Mouse (Mus musculus): ENCODE data around the gene Elob. TPM values are rescaled to one million over a fixed set of nuclear protein-coding genes. Genes with fewer than 3 reads are reported as not detected.

The Elob gene
- polyA plus RNA-seq, 1 experiment from 2014 or later = 1,105 TPM

GRCm38 (mm10) chr17:23819235-23819634, 9.7 kb downstream of the Elob start:
- H3K9me3 ChIP-seq (ENCODE audit: control insufficient read depth, low read length) = peaks cover 21% of the 10 kb centered on the region
- 98% methylated on average over 25 of the region's 25 CpGs for WGBS

DNA sequence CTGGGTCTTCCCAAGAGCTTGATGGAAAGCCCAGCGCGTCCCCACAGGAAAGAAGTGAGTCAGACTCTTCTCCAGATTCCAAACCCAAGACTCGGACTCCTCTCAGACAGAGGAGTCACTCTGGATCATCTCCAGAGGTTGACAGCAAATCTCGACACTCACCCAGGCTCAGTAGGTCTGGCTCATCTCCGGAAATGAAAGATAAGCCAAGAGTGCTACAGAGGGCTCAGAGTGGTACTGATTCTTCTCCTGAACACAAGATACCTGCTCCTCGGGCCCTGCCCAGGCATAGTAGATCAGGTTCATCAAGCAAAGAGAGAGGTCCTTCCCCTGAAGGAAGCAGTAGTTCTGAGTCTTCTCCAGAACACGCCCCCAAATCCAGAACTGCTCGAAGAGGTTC, 10.4 kb downstream of the Elob start:
- DNase-seq (ENCODE audit: low spot score) = no peak
- no peak overlapping the region for H3K27ac ChIP-seq (ENCODE audit: low read depth)
- H3K9ac ChIP-seq (ENCODE audit: low read length) = no peak overlapping the region
- peaks cover 21% of the 10 kb centered on the region for H3K9me3 ChIP-seq (ENCODE audit: control insufficient read depth, low read length)
- H3K4me3 ChIP-seq (ENCODE audit: low read depth, low read length) = no peak overlapping the region
- no peak for ATAC-seq (replicated peaks; ENCODE audit: low FRiP score, low TSS enrichment, low read depth)
- H3K4me1 ChIP-seq (replicated peaks; ENCODE audit: control insufficient read depth, insufficient read depth, low read length) = no peaks in the 10 kb centered on the region
- no peak overlapping the region for H3K4me2 ChIP-seq (ENCODE audit: low read length)
- H3K27me3 ChIP-seq (replicated peaks; ENCODE audit: control insufficient read depth, insufficient read depth, low read length) = no peaks in the 10 kb centered on the region
- WGBS = 98% methylated on average over 8 of the region's 8 CpGs
- H3K36me3 ChIP-seq (ENCODE audit: control insufficient read depth, insufficient read depth, low read length) = peaks cover 100% of the 10 kb centered on the region

More at GRCm38 (mm10) chr17:23819235-23819634, 9.7 kb downstream of the Elob start:
- no peak for DNase-seq (ENCODE audit: low spot score)
- no peaks in the 10 kb centered on the region for H3K27me3 ChIP-seq (replicated peaks; ENCODE audit: control insufficient read depth, insufficient read depth, low read length)
- H3K9ac ChIP-seq (ENCODE audit: low read length) = no peak overlapping the region
- no peak for ATAC-seq (replicated peaks; ENCODE audit: low FRiP score, low TSS enrichment, low read depth)
- no peaks in the 10 kb centered on the region for H3K4me1 ChIP-seq (replicated peaks; ENCODE audit: control insufficient read depth, insufficient read depth, low read length)
- no peak overlapping the region for H3K4me3 ChIP-seq (ENCODE audit: low read depth, low read length)
- H3K36me3 ChIP-seq (ENCODE audit: control insufficient read depth, insufficient read depth, low read length) = peaks cover 100% of the 10 kb centered on the region
- H3K27ac ChIP-seq (ENCODE audit: low read depth) = no peak overlapping the region
- no peak overlapping the region for H3K4me2 ChIP-seq (ENCODE audit: low read length)

- Histone ChIP-seq H3K36me3 (ENCODE audit: control insufficient read depth, insufficient read depth, low read length) (peaks cover 100% of the 10 kb centered on the region), H3K4me1 (replicated peaks; ENCODE audit: control insufficient read depth, insufficient read depth, low read length) (no peaks in the 10 kb centered on the region), H3K9ac (ENCODE audit: low read length) (no peak overlapping the region), H3K27ac (ENCODE audit: low read depth) (no peak overlapping the region), H3K9me3 (ENCODE audit: control insufficient read depth, low read length) (peaks cover 21% of the 10 kb centered on the region), H3K27me3 (replicated peaks; ENCODE audit: control insufficient read depth, insufficient read depth, low read length) (no peaks in the 10 kb centered on the region), H3K4me3 (ENCODE audit: low read depth, low read length) (no peak overlapping the region), H3K4me2 (ENCODE audit: low read length) (no peak overlapping the region)
- 98% methylated on average over 16 of the region's 16 CpGs for WGBS
- ATAC-seq (replicated peaks; ENCODE audit: low FRiP score, low TSS enrichment, low read depth) = no peak
- DNase-seq (ENCODE audit: low spot score) = no peak
Observed at GRCm38 (mm10) chr17:23815641-23816040, 13.3 kb downstream of the Elob start.

GRCm38 (mm10) chr17:23807918-23808317, 21.0 kb downstream of the Elob start:
- DNase-seq (ENCODE audit: low spot score) (no peak), ATAC-seq (replicated peaks; ENCODE audit: low FRiP score, low TSS enrichment, low read depth) (no peak)
- WGBS = 88% methylated on average over 3 of the region's 3 CpGs
- Histone ChIP-seq H3K4me2 (ENCODE audit: low read length) (no peak overlapping the region), H3K9ac (ENCODE audit: low read length) (no peak overlapping the region), H3K4me3 (ENCODE audit: low read depth, low read length) (no peak overlapping the region), H3K27ac (ENCODE audit: low read depth) (no peak overlapping the region), H3K9me3 (ENCODE audit: control insufficient read depth, low read length) (no peaks in the 10 kb centered on the region), H3K4me1 (replicated peaks; ENCODE audit: control insufficient read depth, insufficient read depth, low read length) (peaks cover 20% of the 10 kb centered on the region), H3K27me3 (replicated peaks; ENCODE audit: control insufficient read depth, insufficient read depth, low read length) (no peaks in the 10 kb centered on the region), H3K36me3 (ENCODE audit: control insufficient read depth, insufficient read depth, low read length) (peaks cover 63% of the 10 kb centered on the region)

GRCm38 (mm10) chr17:23806867-23807266, 22.1 kb downstream of the Elob start:
- 74% methylated on average over 25 of the region's 25 CpGs for WGBS
- H3K27ac ChIP-seq (ENCODE audit: low read depth) = no peak overlapping the region
- H3K4me1 ChIP-seq (replicated peaks; ENCODE audit: control insufficient read depth, insufficient read depth, low read length) = peaks cover 20% of the 10 kb centered on the region
- no peak overlapping the region for H3K4me2 ChIP-seq (ENCODE audit: low read length)
- H3K27me3 ChIP-seq (replicated peaks; ENCODE audit: control insufficient read depth, insufficient read depth, low read length) = no peaks in the 10 kb centered on the region
- H3K36me3 ChIP-seq (ENCODE audit: control insufficient read depth, insufficient read depth, low read length) = peaks cover 53% of the 10 kb centered on the region
- no peak overlapping the region for H3K4me3 ChIP-seq (ENCODE audit: low read depth, low read length)
- no peak overlapping the region for H3K9ac ChIP-seq (ENCODE audit: low read length)
- ATAC-seq (replicated peaks; ENCODE audit: low FRiP score, low TSS enrichment, low read depth) (no peak), DNase-seq (ENCODE audit: low spot score) (no peak)
- H3K9me3 ChIP-seq (ENCODE audit: control insufficient read depth, low read length) = no peaks in the 10 kb centered on the region

DNA sequence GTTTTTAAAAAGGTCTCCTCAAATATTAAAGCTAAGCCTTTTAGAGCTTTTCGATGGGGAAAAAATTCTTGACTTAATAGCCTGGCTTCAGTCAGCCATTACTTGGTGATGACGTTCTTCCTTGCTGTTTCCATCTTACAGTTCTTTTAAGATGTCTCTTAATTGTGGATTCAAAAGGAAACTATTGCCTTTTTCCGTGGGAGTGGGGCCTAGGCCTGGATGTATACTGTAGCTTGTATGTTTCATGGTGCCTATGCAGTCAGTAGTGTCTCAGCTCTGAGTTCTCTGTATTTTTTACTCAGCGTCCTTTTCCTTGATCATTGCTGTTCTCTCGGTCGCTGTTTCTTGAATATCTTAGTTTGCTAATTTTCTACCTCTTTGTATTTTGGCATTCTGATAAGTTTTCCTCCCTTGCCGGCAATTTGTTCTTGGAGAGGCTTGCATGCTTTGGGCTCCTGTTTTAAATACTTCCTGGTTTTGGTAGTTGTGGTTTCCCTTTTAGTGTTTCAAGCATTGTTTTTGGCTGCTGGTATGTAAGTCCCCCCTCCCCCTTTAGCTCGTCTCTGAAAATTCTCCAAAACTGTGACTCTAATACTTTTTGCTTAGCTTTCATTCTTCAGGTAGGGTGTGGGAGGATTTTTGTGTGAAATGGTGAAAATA, 24.4 kb downstream of the Elob start:
- Histone ChIP-seq H3K4me3 (ENCODE audit: low read depth, low read length) (peak overlapping the region; percentile 99), H3K36me3 (ENCODE audit: control insufficient read depth, insufficient read depth, low read length) (peaks cover 30% of the 10 kb centered on the region), H3K4me2 (ENCODE audit: low read length) (peak overlapping the region; percentile 87), H3K9me3 (ENCODE audit: control insufficient read depth, low read length) (no peaks in the 10 kb centered on the region), H3K27ac (ENCODE audit: low read depth) (no peak overlapping the region), H3K27me3 (replicated peaks; ENCODE audit: control insufficient read depth, insufficient read depth, low read length) (no peaks in the 10 kb centered on the region), H3K9ac (ENCODE audit: low read length) (peak overlapping the region; percentile 98), H3K4me1 (replicated peaks; ENCODE audit: control insufficient read depth, insufficient read depth, low read length) (peaks cover 20% of the 10 kb centered on the region)
- no peak for ATAC-seq (replicated peaks; ENCODE audit: low FRiP score, low TSS enrichment, low read depth)
- WGBS = 5% methylated on average over 8 of the region's 8 CpGs
- no peak for DNase-seq (ENCODE audit: low spot score)

- H3K27me3 ChIP-seq (replicated peaks; ENCODE audit: control insufficient read depth, insufficient read depth, low read length) = no peaks in the 10 kb centered on the region
- DNase-seq (ENCODE audit: low spot score) (peak; percentile 93), ATAC-seq (replicated peaks; ENCODE audit: low FRiP score, low TSS enrichment, low read depth) (peak; percentile 73)
- H3K36me3 ChIP-seq (ENCODE audit: control insufficient read depth, insufficient read depth, low read length) = peaks cover 19% of the 10 kb centered on the region
- H3K27ac ChIP-seq (ENCODE audit: low read depth) = peak overlapping the region; percentile 95
- peak overlapping the region; percentile 87 for H3K4me2 ChIP-seq (ENCODE audit: low read length)
- H3K9ac ChIP-seq (ENCODE audit: low read length) = peak overlapping the region; percentile 98
- WGBS = under 1% methylated on average over 64 of the region's 83 CpGs
- peak overlapping the region; percentile 99 for H3K4me3 ChIP-seq (ENCODE audit: low read depth, low read length)
- H3K4me1 ChIP-seq (replicated peaks; ENCODE audit: control insufficient read depth, insufficient read depth, low read length) = peaks cover 20% of the 10 kb centered on the region
- H3K9me3 ChIP-seq (ENCODE audit: control insufficient read depth, low read length) = no peaks in the 10 kb centered on the region
Observed at GRCm38 (mm10) chr17:23803366-23804041, 25.4 kb downstream of the Elob start.

DNA sequence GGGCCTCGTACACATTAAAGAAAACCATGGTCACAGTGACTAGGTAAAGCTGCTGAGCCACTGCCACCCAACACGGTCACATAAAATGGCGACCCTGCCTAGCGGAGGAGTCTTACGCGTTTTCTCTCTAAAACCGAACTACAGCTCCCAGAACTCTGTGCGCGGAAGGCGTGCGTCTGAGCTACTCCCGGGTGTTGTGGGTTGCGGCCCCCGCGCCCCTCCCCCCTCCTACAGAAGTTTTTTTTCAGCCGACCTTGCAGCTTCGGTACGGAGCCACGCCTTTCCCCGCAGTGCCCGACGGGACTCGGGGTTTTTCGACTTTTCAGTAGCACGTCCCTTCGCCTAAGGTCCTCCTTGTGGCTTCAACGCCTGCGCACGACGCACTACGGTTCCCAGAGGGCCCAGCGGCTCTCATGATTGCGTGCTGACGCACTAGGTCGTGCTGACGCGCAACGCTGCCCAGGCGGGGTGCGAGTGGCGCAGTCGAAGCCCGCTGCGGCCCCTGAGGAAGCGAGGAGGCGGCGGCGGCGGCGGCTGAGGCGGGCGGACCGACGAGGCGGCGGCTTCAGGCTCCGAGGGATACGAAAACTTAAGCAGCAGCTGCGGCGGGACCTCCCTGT, 26.1 kb downstream of the Elob start:
- H3K36me3 ChIP-seq (ENCODE audit: control insufficient read depth, insufficient read depth, low read length) = peaks cover 13% of the 10 kb centered on the region
- peaks cover 20% of the 10 kb centered on the region for H3K4me1 ChIP-seq (replicated peaks; ENCODE audit: control insufficient read depth, insufficient read depth, low read length)
- peak overlapping the region; percentile 98 for H3K9ac ChIP-seq (ENCODE audit: low read length)
- H3K4me2 ChIP-seq (ENCODE audit: low read length) = peak overlapping the region; percentile 87
- H3K27ac ChIP-seq (ENCODE audit: low read depth) = peak overlapping the region; percentile 95
- peak; percentile 98 for ATAC-seq (replicated peaks; ENCODE audit: low FRiP score, low TSS enrichment, low read depth)
- WGBS = under 1% methylated on average over 57 of the region's 60 CpGs
- peak; percentile 93 for DNase-seq (ENCODE audit: low spot score)
- no peaks in the 10 kb centered on the region for H3K9me3 ChIP-seq (ENCODE audit: control insufficient read depth, low read length)
- H3K27me3 ChIP-seq (replicated peaks; ENCODE audit: control insufficient read depth, insufficient read depth, low read length) = no peaks in the 10 kb centered on the region
- H3K4me3 ChIP-seq (ENCODE audit: low read depth, low read length) = peak overlapping the region; percentile 99

Measured in intestine, embryonic 14.5 days (tissue).